Mouse (Mus musculus) left cerebral cortex, adult 11 months (tissue): ENCODE measurements at regions not wholly inside any gene's neighbourhood (a gene's known extent, or its start where the extent isn't known, plus 50 kb on each side); places are given as distances from the start of the nearest gene placed in this dataset.

ENCODE experiments used
- DNase-seq: peaks from one replicate; pipeline ENCODE4 v3.0.0; 2022; ENCODE audit warnings: low spot score

- DNase-seq: no peak
These were observed 55.0 kb upstream of the Uqcrfs1 start for GRCm38 (mm10) chr13:30600194-30600593.

GRCm38 (mm10) chr13:30600625-30601407, 55.7 kb upstream of the Uqcrfs1 start:
- no peak for DNase-seq

GRCm38 (mm10) chr13:30603936-30604335, 55.9 kb upstream of the Dusp22 start:
- peak; percentile 43 for DNase-seq

- DNase-seq: no peak
These were observed 52.5 kb upstream of the Dusp22 start for GRCm38 (mm10) chr13:30607343-30607742.

GRCm38 (mm10) chr13:30607881-30608280, 51.9 kb upstream of the Dusp22 start:
- DNase-seq: no peak

GRCm38 (mm10) chr13:30609784-30610183, 50.0 kb upstream of the Dusp22 start:
- DNase-seq: no peak
